Mouse (Mus musculus): ENCODE measurements around the gene Pithd1. TPM values are rescaled to one million over a fixed set of nuclear protein-coding genes. Genes with fewer than 3 reads are reported as not detected.

The Pithd1 gene
- polyA plus RNA-seq, 1 experiment from 2014 or later: 47.2 TPM

- Histone ChIP-seq H3K4me1 (replicated peaks) (peaks cover 13% of the 10 kb centered on the region), H3K36me3 (peaks cover 49% of the 10 kb centered on the region), H3K4me2 (no peak overlapping the region), H3K9ac (no peak overlapping the region), H3K9me3 (replicated peaks) (no peaks in the 10 kb centered on the region), H3K27ac (ENCODE audit: poor library complexity, severe bottlenecking) (no peak overlapping the region), H3K4me3 (no peak overlapping the region), H3K27me3 (replicated peaks) (no peaks in the 10 kb centered on the region)
- ATAC-seq (ENCODE audit: insufficient number of reproducible peaks, low FRiP score): no peak
- 82% methylated on average over 5 of the region's 5 CpGs for WGBS
Measured at GRCm38 (mm10) chr4:135929405-135929804, 57.7 kb downstream of the Pithd1 start.

- H3K4me1 ChIP-seq (replicated peaks): peaks cover 13% of the 10 kb centered on the region
- no peaks in the 10 kb centered on the region for H3K9me3 ChIP-seq (replicated peaks)
- no peak overlapping the region for H3K9ac ChIP-seq
- no peak overlapping the region for H3K27ac ChIP-seq (ENCODE audit: poor library complexity, severe bottlenecking)
- H3K27me3 ChIP-seq (replicated peaks): no peaks in the 10 kb centered on the region
- ATAC-seq (ENCODE audit: insufficient number of reproducible peaks, low FRiP score): no peak
- WGBS: 88% methylated on average over 9 of the region's 9 CpGs
- H3K4me3 ChIP-seq: no peak overlapping the region
- no peak overlapping the region for H3K4me2 ChIP-seq
- H3K36me3 ChIP-seq: peaks cover 44% of the 10 kb centered on the region
Measured at GRCm38 (mm10) chr4:135928376-135928775, 58.7 kb downstream of the Pithd1 start.

- no peak overlapping the region for H3K9ac ChIP-seq
Measured at GRCm38 (mm10) chr4:135926861-135927260, 60.2 kb downstream of the Pithd1 start.

GRCm38 (mm10) chr4:135926195-135926808, 60.8 kb downstream of the Pithd1 start:
- no peaks in the 10 kb centered on the region for H3K27me3 ChIP-seq (replicated peaks)
- no peak for ATAC-seq (ENCODE audit: insufficient number of reproducible peaks, low FRiP score)
- no peak overlapping the region for H3K4me2 ChIP-seq
- WGBS: 66% methylated on average over 10 of the region's 10 CpGs
- no peak overlapping the region for H3K27ac ChIP-seq (ENCODE audit: poor library complexity, severe bottlenecking)
- peaks cover 35% of the 10 kb centered on the region; the same call in 1 of the 2 replicates for H3K36me3 ChIP-seq
- H3K9ac ChIP-seq: no peak overlapping the region
- no peaks in the 10 kb centered on the region for H3K9me3 ChIP-seq (replicated peaks)
- H3K4me1 ChIP-seq (replicated peaks): peaks cover 19% of the 10 kb centered on the region
- H3K4me3 ChIP-seq: no peak overlapping the region

More at GRCm38 (mm10) chr4:135926861-135927260, 60.2 kb downstream of the Pithd1 start:
- 94% methylated on average over 3 of the region's 3 CpGs for WGBS
- Histone ChIP-seq H3K9me3 (replicated peaks) (no peaks in the 10 kb centered on the region), H3K27ac (ENCODE audit: poor library complexity, severe bottlenecking) (no peak overlapping the region), H3K4me2 (no peak overlapping the region), H3K4me1 (replicated peaks) (peaks cover 14% of the 10 kb centered on the region), H3K4me3 (no peak overlapping the region), H3K36me3 (peaks cover 38% of the 10 kb centered on the region; the same call in 1 of the 2 replicates), H3K27me3 (replicated peaks) (no peaks in the 10 kb centered on the region)
- ATAC-seq (ENCODE audit: insufficient number of reproducible peaks, low FRiP score): no peak

Other genes with a start within 250 kb of the Pithd1 start
- gene Myom3, start 227.5 kb downstream of the Pithd1 start, polyA plus RNA-seq (2016; fragmentation: Nextera tagmentation; extraction: Ambion mirVana): 0.08 and 0.17 TPM in 2 replicates
- 178 and 189 TPM in 2 replicates for gene Srsf10, start 131.5 kb downstream of the Pithd1 start, polyA plus RNA-seq (2016; fragmentation: Nextera tagmentation; extraction: Ambion mirVana)
- 124 and 131 TPM in 2 replicates for gene Pnrc2, start 113.4 kb downstream of the Pithd1 start, polyA plus RNA-seq (2016; fragmentation: Nextera tagmentation; extraction: Ambion mirVana)
- 0.46 and 0.70 TPM in 2 replicates for gene Cnr2, start 91.9 kb downstream of the Pithd1 start, polyA plus RNA-seq (2016; fragmentation: Nextera tagmentation; extraction: Ambion mirVana)
- 36.4 and 41.7 TPM in 2 replicates for gene Fuca1, start 66.5 kb downstream of the Pithd1 start, polyA plus RNA-seq (2016; fragmentation: Nextera tagmentation; extraction: Ambion mirVana)
- gene Hmgcl, start 40.8 kb downstream of the Pithd1 start, polyA plus RNA-seq (2016; fragmentation: Nextera tagmentation; extraction: Ambion mirVana): 70.4 and 74.5 TPM in 2 replicates
- gene Gale, start 23.5 kb downstream of the Pithd1 start, polyA plus RNA-seq (2016; fragmentation: Nextera tagmentation; extraction: Ambion mirVana): 27.6 and 28.8 TPM in 2 replicates
- gene Lypla2, start 14.6 kb downstream of the Pithd1 start, polyA plus RNA-seq (2016; fragmentation: Nextera tagmentation; extraction: Ambion mirVana): 73.0 and 77.4 TPM in 2 replicates
- gene Eloa, start 34.5 kb upstream of the Pithd1 start, polyA plus RNA-seq (2016; fragmentation: Nextera tagmentation; extraction: Ambion mirVana): 35.3 and 36.8 TPM in 2 replicates
- 257 and 262 TPM in 2 replicates for gene Rpl11, start 66.2 kb upstream of the Pithd1 start, polyA plus RNA-seq (2016; fragmentation: Nextera tagmentation; extraction: Ambion mirVana)
- 320 and 321 TPM in 2 replicates for gene Id3, start 156.2 kb upstream of the Pithd1 start, polyA plus RNA-seq (2016; fragmentation: Nextera tagmentation; extraction: Ambion mirVana)
- gene E2f2, start 185.1 kb upstream of the Pithd1 start, polyA plus RNA-seq (2016; fragmentation: Nextera tagmentation; extraction: Ambion mirVana): 8.1 and 9.3 TPM in 2 replicates
- gene Asap3, start 219.1 kb upstream of the Pithd1 start, polyA plus RNA-seq (2016; fragmentation: Nextera tagmentation; extraction: Ambion mirVana): 2.9 and 3.4 TPM in 2 replicates